Mouse (Mus musculus): ENCODE measurements around the gene Cenpo. TPM values are rescaled to one million over a fixed set of nuclear protein-coding genes. Genes with fewer than 3 reads are reported as not detected.
"Not testable (repeated sequence)": the region's sequence is repeated elsewhere in the genome, so short reads cannot be mapped to it uniquely, and the experiment has no call there.

Cenpo gene
- polyA plus RNA-seq, 1 experiment from 2014 or later, result 24.8 TPM

GRCm38 (mm10) chr12:4243805-4244204 lies 9.7 kb upstream of the Cenpo start:
- Histone ChIP-seq H3K9me3 (ENCODE audit: control insufficient read depth, low read length) (no peaks in the 10 kb centered on the region), H3K9ac (ENCODE audit: low read length) (no peak overlapping the region), H3K4me1 (replicated peaks; ENCODE audit: control insufficient read depth, insufficient read depth, low read length) (no peaks in the 10 kb centered on the region), H3K27ac (ENCODE audit: low read depth, low read length) (no peak overlapping the region), H3K4me3 (ENCODE audit: low read depth, low read length) (no peak overlapping the region), H3K27me3 (ENCODE audit: control insufficient read depth, insufficient read depth, low read length) (no peaks in the 10 kb centered on the region), H3K4me2 (ENCODE audit: low read depth, low read length, severe bottlenecking) (no peak overlapping the region), H3K36me3 (ENCODE audit: control insufficient read depth, insufficient read depth, low read length) (no peaks in the 10 kb centered on the region)
- ATAC-seq (replicated peaks; ENCODE audit: low FRiP score) (no peak), DNase-seq (ENCODE audit: low spot score) (no peak)
- WGBS, result 84% methylated on average over 2 of the region's 2 CpGs

GRCm38 (mm10) chr12:4240281-4240680 lies 6.2 kb upstream of the Cenpo start:
- H3K27me3 ChIP-seq (ENCODE audit: control insufficient read depth, insufficient read depth, low read length); H3K36me3 ChIP-seq (ENCODE audit: control insufficient read depth, insufficient read depth, low read length); ATAC-seq (replicated peaks; ENCODE audit: low FRiP score); H3K4me2 ChIP-seq (ENCODE audit: low read depth, low read length, severe bottlenecking); H3K4me1 ChIP-seq (replicated peaks; ENCODE audit: control insufficient read depth, insufficient read depth, low read length); DNase-seq (ENCODE audit: low spot score); H3K27ac ChIP-seq (ENCODE audit: low read depth, low read length); H3K9me3 ChIP-seq (ENCODE audit: control insufficient read depth, low read length); H3K9ac ChIP-seq (ENCODE audit: low read length); H3K4me3 ChIP-seq (ENCODE audit: low read depth, low read length): not testable (repeated sequence)
- WGBS, result 87% methylated on average over 6 of the region's 8 CpGs

GRCm38 (mm10) chr12:4237481-4237880 lies 3.4 kb upstream of the Cenpo start:
- ATAC-seq (replicated peaks; ENCODE audit: low FRiP score) (no peak), DNase-seq (ENCODE audit: low spot score) (no peak)
- WGBS, result 96% methylated on average over 15 of the region's 15 CpGs
- Histone ChIP-seq H3K9ac (ENCODE audit: low read length) (no peak overlapping the region), H3K4me3 (ENCODE audit: low read depth, low read length) (no peak overlapping the region), H3K36me3 (ENCODE audit: control insufficient read depth, insufficient read depth, low read length) (no peaks in the 10 kb centered on the region), H3K4me2 (ENCODE audit: low read depth, low read length, severe bottlenecking) (no peak overlapping the region), H3K9me3 (ENCODE audit: control insufficient read depth, low read length) (no peaks in the 10 kb centered on the region), H3K4me1 (replicated peaks; ENCODE audit: control insufficient read depth, insufficient read depth, low read length) (0 out of 2 replicates have a peak, but pooled peaks cover 4% of the 10 kb centered on the region), H3K27me3 (ENCODE audit: control insufficient read depth, insufficient read depth, low read length) (no peaks in the 10 kb centered on the region), H3K27ac (ENCODE audit: low read depth, low read length) (no peak overlapping the region)

GRCm38 (mm10) chr12:4232777-4233176 lies 1.3 kb downstream of the Cenpo start:
- Histone ChIP-seq H3K27ac (ENCODE audit: low read depth, low read length) (no peak overlapping the region), H3K9me3 (ENCODE audit: control insufficient read depth, low read length) (no peaks in the 10 kb centered on the region), H3K4me3 (ENCODE audit: low read depth, low read length) (peak overlapping the region; percentile 67), H3K4me2 (ENCODE audit: low read depth, low read length, severe bottlenecking) (peak overlapping the region; percentile 66), H3K4me1 (replicated peaks; ENCODE audit: control insufficient read depth, insufficient read depth, low read length) (0 out of 2 replicates have a peak, but pooled peaks cover 4% of the 10 kb centered on the region), H3K27me3 (ENCODE audit: control insufficient read depth, insufficient read depth, low read length) (no peaks in the 10 kb centered on the region), H3K36me3 (ENCODE audit: control insufficient read depth, insufficient read depth, low read length) (no peaks in the 10 kb centered on the region; the same call in 1 of the 2 replicates), H3K9ac (ENCODE audit: low read length) (peak overlapping the region; percentile 73; the same call in 1 of the 2 replicates)
- DNase-seq (ENCODE audit: low spot score) (peak; percentile 19), ATAC-seq (replicated peaks; ENCODE audit: low FRiP score) (no peak)
- WGBS, result 59% methylated on average over 4 of the region's 4 CpGs

- DNase-seq (ENCODE audit: low spot score) (peak; percentile 22), ATAC-seq (replicated peaks; ENCODE audit: low FRiP score) (no peak)
- H3K27me3 ChIP-seq (ENCODE audit: control insufficient read depth, insufficient read depth, low read length), result no peaks in the 10 kb centered on the region
- H3K36me3 ChIP-seq (ENCODE audit: control insufficient read depth, insufficient read depth, low read length), result peaks cover 4% of the 10 kb centered on the region; the same call in 1 of the 2 replicates
- H3K27ac ChIP-seq (ENCODE audit: low read depth, low read length), result no peak overlapping the region
- 0 out of 2 replicates have a peak, but pooled peaks cover 4% of the 10 kb centered on the region for H3K4me1 ChIP-seq (replicated peaks; ENCODE audit: control insufficient read depth, insufficient read depth, low read length)
- no peaks in the 10 kb centered on the region for H3K9me3 ChIP-seq (ENCODE audit: control insufficient read depth, low read length)
- no peak overlapping the region for H3K4me2 ChIP-seq (ENCODE audit: low read depth, low read length, severe bottlenecking)
- H3K4me3 ChIP-seq (ENCODE audit: low read depth, low read length), result no peak overlapping the region
- 93% methylated on average over 7 of the region's 7 CpGs for WGBS
- no peak overlapping the region for H3K9ac ChIP-seq (ENCODE audit: low read length)
Observed at GRCm38 (mm10) chr12:4230156-4230555, 3.9 kb downstream of the Cenpo start.

- Histone ChIP-seq H3K9ac (ENCODE audit: low read length) (no peak overlapping the region), H3K4me3 (ENCODE audit: low read depth, low read length) (no peak overlapping the region), H3K36me3 (ENCODE audit: control insufficient read depth, insufficient read depth, low read length) (peaks cover 3% of the 10 kb centered on the region; the same call in 1 of the 2 replicates), H3K4me2 (ENCODE audit: low read depth, low read length, severe bottlenecking) (no peak overlapping the region), H3K4me1 (replicated peaks; ENCODE audit: control insufficient read depth, insufficient read depth, low read length) (no peaks in the 10 kb centered on the region), H3K27ac (ENCODE audit: low read depth, low read length) (no peak overlapping the region), H3K27me3 (ENCODE audit: control insufficient read depth, insufficient read depth, low read length) (no peaks in the 10 kb centered on the region), H3K9me3 (ENCODE audit: control insufficient read depth, low read length) (no peaks in the 10 kb centered on the region)
- ATAC-seq (replicated peaks; ENCODE audit: low FRiP score) (no peak), DNase-seq (ENCODE audit: low spot score) (no peak)
- 71% methylated on average over 8 of the region's 8 CpGs for WGBS
Observed at GRCm38 (mm10) chr12:4212908-4213307, 21.2 kb downstream of the Cenpo start.

- ATAC-seq (replicated peaks; ENCODE audit: low FRiP score) (no peak), DNase-seq (ENCODE audit: low spot score) (no peak)
- Histone ChIP-seq H3K9ac (ENCODE audit: low read length) (no peak overlapping the region), H3K4me1 (replicated peaks; ENCODE audit: control insufficient read depth, insufficient read depth, low read length) (no peaks in the 10 kb centered on the region), H3K9me3 (ENCODE audit: control insufficient read depth, low read length) (no peaks in the 10 kb centered on the region), H3K27me3 (ENCODE audit: control insufficient read depth, insufficient read depth, low read length) (no peaks in the 10 kb centered on the region), H3K36me3 (ENCODE audit: control insufficient read depth, insufficient read depth, low read length) (peaks cover 3% of the 10 kb centered on the region; the same call in 1 of the 2 replicates), H3K27ac (ENCODE audit: low read depth, low read length) (no peak overlapping the region), H3K4me2 (ENCODE audit: low read depth, low read length, severe bottlenecking) (no peak overlapping the region), H3K4me3 (ENCODE audit: low read depth, low read length) (no peak overlapping the region)
- WGBS, result 94% methylated on average over 9 of the region's 9 CpGs
Observed at GRCm38 (mm10) chr12:4211174-4211573, 22.9 kb downstream of the Cenpo start.

- no peak for DNase-seq (ENCODE audit: low spot score)
- ATAC-seq (replicated peaks; ENCODE audit: low FRiP score), result no peak
- H3K27me3 ChIP-seq (ENCODE audit: control insufficient read depth, insufficient read depth, low read length), result no peaks in the 10 kb centered on the region
- H3K4me2 ChIP-seq (ENCODE audit: low read depth, low read length, severe bottlenecking), result no peak overlapping the region
- WGBS, result 98% methylated on average over 9 of the region's 9 CpGs
- H3K27ac ChIP-seq (ENCODE audit: low read depth, low read length), result no peak overlapping the region
- no peak overlapping the region for H3K4me3 ChIP-seq (ENCODE audit: low read depth, low read length)
- no peaks in the 10 kb centered on the region for H3K9me3 ChIP-seq (ENCODE audit: control insufficient read depth, low read length)
- H3K36me3 ChIP-seq (ENCODE audit: control insufficient read depth, insufficient read depth, low read length), result no peaks in the 10 kb centered on the region
- H3K9ac ChIP-seq (ENCODE audit: low read length), result no peak overlapping the region
- no peaks in the 10 kb centered on the region for H3K4me1 ChIP-seq (replicated peaks; ENCODE audit: control insufficient read depth, insufficient read depth, low read length)
Observed at GRCm38 (mm10) chr12:4209196-4209595, 24.9 kb downstream of the Cenpo start.

- H3K27me3 ChIP-seq (ENCODE audit: control insufficient read depth, insufficient read depth, low read length), result no peaks in the 10 kb centered on the region
- no peaks in the 10 kb centered on the region for H3K4me1 ChIP-seq (replicated peaks; ENCODE audit: control insufficient read depth, insufficient read depth, low read length)
- no peaks in the 10 kb centered on the region for H3K36me3 ChIP-seq (ENCODE audit: control insufficient read depth, insufficient read depth, low read length)
- ATAC-seq (replicated peaks; ENCODE audit: low FRiP score) (0 out of 2 replicates have a peak, but pooled peaks have one; percentile 42), DNase-seq (ENCODE audit: low spot score) (no peak)
- no peak overlapping the region for H3K27ac ChIP-seq (ENCODE audit: low read depth, low read length)
- no peak overlapping the region for H3K4me2 ChIP-seq (ENCODE audit: low read depth, low read length, severe bottlenecking)
- H3K9me3 ChIP-seq (ENCODE audit: control insufficient read depth, low read length), result no peaks in the 10 kb centered on the region
- no peak overlapping the region for H3K9ac ChIP-seq (ENCODE audit: low read length)
- 76% methylated on average over 15 of the region's 15 CpGs for WGBS
- no peak overlapping the region for H3K4me3 ChIP-seq (ENCODE audit: low read depth, low read length)
Observed at GRCm38 (mm10) chr12:4208405-4209133, 25.5 kb downstream of the Cenpo start.
